ENCODE assay signal across 8 mouse cellular contexts in the genomic region with DNA sequence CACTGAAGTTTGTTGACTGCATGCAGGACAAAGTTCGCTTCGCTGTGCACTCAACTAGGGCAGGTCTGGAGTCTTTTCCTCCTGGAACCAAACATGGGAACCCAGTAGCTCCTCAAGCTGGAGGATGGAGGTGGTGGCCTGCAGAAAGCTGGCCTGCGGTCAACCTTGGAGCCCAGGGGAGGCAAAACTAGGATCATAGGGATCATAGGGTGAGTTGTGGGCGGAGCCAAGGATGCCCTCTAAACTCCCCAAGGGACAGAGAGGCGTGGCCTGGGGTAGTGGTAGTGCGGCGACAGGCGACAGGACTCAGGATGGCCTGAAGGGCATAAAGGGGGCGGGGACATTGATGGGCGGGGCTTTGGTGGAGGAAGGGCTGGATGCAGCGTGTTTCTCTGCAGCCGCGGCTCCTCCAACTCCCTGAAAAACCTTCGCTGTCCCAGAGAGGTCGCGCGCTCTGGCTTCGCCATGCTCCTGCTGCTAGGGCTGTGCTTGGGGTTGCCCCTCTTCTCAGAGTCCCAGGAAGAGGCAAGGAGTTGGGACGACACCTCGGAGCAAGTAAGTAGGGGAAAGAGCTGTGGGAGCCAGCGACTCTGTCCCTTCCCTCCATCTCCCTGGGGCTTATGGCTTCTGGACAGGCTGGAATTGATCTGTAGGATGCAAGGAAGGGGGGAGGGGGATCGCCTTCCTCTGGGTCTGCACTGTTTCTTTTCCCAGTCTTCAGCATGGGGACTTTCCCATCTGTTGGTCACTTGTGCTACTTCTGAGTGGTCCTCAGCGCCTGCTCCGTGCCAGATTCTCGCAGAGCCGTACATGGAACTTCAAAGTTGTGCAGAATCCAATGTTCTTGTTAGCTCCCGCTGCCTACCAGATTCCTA. TPM values are rescaled to one million over a fixed set of nuclear protein-coding genes. Genes with fewer than 3 reads are reported as not detected.
DNase-seq lines count a peak whose midpoint lies in the region; ATAC-seq and TF ChIP-seq lines count a peak whose summit lies in the region.

Itih5 (plus strand) TSS at position 371 of the 875 bp plus-strand sequence.

- 3% methylated on average over 27 of the region's 27 CpGs for WGBS in liver, adult 2 months
- 8% methylated on average over 27 of the region's 27 CpGs for WGBS in midbrain, postnatal 0 days

- H3K79me2 ChIP-seq in liver, adult 2 months (ENCODE audit: control insufficient read depth, insufficient read depth, low read length): no peaks in the 10 kb centered on the region

- no peaks in the 10 kb centered on the region for H3K27me3 ChIP-seq in liver, adult 2 months (ENCODE audit: control insufficient read depth, insufficient read depth, low read length)
- H3K27me3 ChIP-seq in midbrain, postnatal 0 days (ENCODE audit: insufficient read depth, low read length): no peaks in the 10 kb centered on the region

- no peaks in the 10 kb centered on the region for H3K36me3 ChIP-seq in liver, adult 2 months (ENCODE audit: control insufficient read depth, insufficient read depth, low read length)
- H3K36me3 ChIP-seq in midbrain, postnatal 0 days (ENCODE audit: insufficient read depth, low read length): no peaks in the 10 kb centered on the region

- no peak for DNase-seq in frontal cortex, adult 2 months (ENCODE audit: extremely low spot score in 1 of 2, low spot score in 1 of 2)
- no peak for DNase-seq in frontal cortex, postnatal 25 days (ENCODE audit: low spot score in 2 of 2)
- DNase-seq in gonadal fat pad, adult 2 months (ENCODE audit: low read depth): no peak
- peak; percentile 64 for DNase-seq in kidney, adult 11 months
- peak; percentile 73 for DNase-seq in liver, adult 2 months (ENCODE audit: extremely low read depth, low read depth, low spot score)
- DNase-seq in midbrain, postnatal 0 days (ENCODE audit: low spot score): peak; percentile 32
- peak; percentile 24 for DNase-seq in testis, postnatal 14 days (ENCODE audit: low spot score)

- 0 out of 2 replicates have a peak, but pooled peaks have one; percentile 58 for ATAC-seq in midbrain, postnatal 0 days (ENCODE audit: low FRiP score)

- TF ChIP-seq POLR2A in cortical plate, adult 2 months (IDR thresholded peaks at IDR 0.05; ENCODE audit: extremely low read depth, insufficient read depth, low read length): no peak
- no peak for TF ChIP-seq POLR2A in liver, adult 2 months (IDR thresholded peaks at IDR 0.05; ENCODE audit: extremely low read depth, insufficient read depth, low read length)

- TF ChIP-seq CTCF in cortical plate, adult 2 months (IDR thresholded peaks at IDR 0.05; ENCODE audit: extremely low read depth, insufficient read depth, low read length): no peak
- TF ChIP-seq CTCF in liver, adult 2 months (IDR thresholded peaks at IDR 0.05; ENCODE audit: low read depth, low read length): no peak
- no peak for TF ChIP-seq CTCF in midbrain, postnatal 0 days (IDR thresholded peaks at IDR 0.05)

- no peak within 1 kb of the TSS for H3K27ac ChIP-seq in cortical plate, adult 2 months (ENCODE audit: insufficient read depth, low read length)
- peak within 1 kb of the TSS; percentile 33 for H3K27ac ChIP-seq in liver, adult 2 months (replicated peaks; ENCODE audit: insufficient read depth, low read depth, low read length)
- H3K27ac ChIP-seq in midbrain, postnatal 0 days (ENCODE audit: low read depth, low read length): no peak within 1 kb of the TSS

- no peaks in the 10 kb centered on the region for H3K9me3 ChIP-seq in midbrain, postnatal 0 days (ENCODE audit: low read length)

- peak within 1 kb of the TSS; percentile 35 for H3K4me3 ChIP-seq in cortical plate, adult 2 months (ENCODE audit: insufficient read depth, low read length)
- peak within 1 kb of the TSS; percentile 51 for H3K4me3 ChIP-seq in liver, adult 2 months (ENCODE audit: insufficient read depth, low read depth, low read length)
- H3K4me3 ChIP-seq in midbrain, postnatal 0 days (ENCODE audit: low read depth, low read length): peak within 1 kb of the TSS; percentile 29

- peak within 1 kb of the TSS; percentile 4; the same call in 1 of the 2 replicates for H3K9ac ChIP-seq in liver, adult 2 months (ENCODE audit: low read depth, low read length)
- no peak within 1 kb of the TSS for H3K9ac ChIP-seq in midbrain, postnatal 0 days (replicated peaks; ENCODE audit: low read length, poor library complexity, severe bottlenecking)

- H3K4me2 ChIP-seq in midbrain, postnatal 0 days (ENCODE audit: low read depth, low read length, poor library complexity, severe bottlenecking): peak within 1 kb of the TSS; percentile 62

- H3K4me1 ChIP-seq in cortical plate, adult 2 months (ENCODE audit: control insufficient read depth, insufficient read depth, low read length): no peaks in the 10 kb centered on the region; the same call in 1 of the 2 replicates
- H3K4me1 ChIP-seq in liver, adult 2 months (ENCODE audit: control insufficient read depth, insufficient read depth, low read length): 0 out of 2 replicates have a peak, but pooled peaks cover 2% of the 10 kb centered on the region
- no peaks in the 10 kb centered on the region for H3K4me1 ChIP-seq in midbrain, postnatal 0 days (ENCODE audit: insufficient read depth, low read length)

RNA-seq across cellular contexts. Expression of gene Itih5, which starts in this region (rescaled TPM):
- 12.0 and 14.4 TPM in 2 replicates for polyA plus RNA-seq in frontal cortex, adult 2 months (2012; rRNA removed)
- polyA plus RNA-seq in cortical plate, adult 2 months (2012; rRNA removed): 11.9 and 12.4 TPM in 2 replicates
- 65.8 and 82.6 TPM in 2 replicates for polyA plus RNA-seq in gonadal fat pad, adult 2 months (2012; rRNA removed)
- 7.4 and 7.8 TPM in 2 replicates for total RNA-seq in liver, adult 2 months (2014; rRNA removed)
- 1.9 and 4.6 TPM in 2 replicates for polyA plus RNA-seq in liver, adult 2 months (2012; rRNA removed)
- total RNA-seq in midbrain, postnatal 0 days (2014; rRNA removed): 18.3 and 19.6 TPM in 2 replicates
- polyA plus RNA-seq in midbrain, postnatal 0 days (2015; fragmentation: Nextera tagmentation; extraction: Ambion mirVana): 10.2 and 11.0 TPM in 2 replicates

Comparison
In these comparisons a context has a peak if more than half of its experiments do, and no peak if none do; other contexts are left out.
1. DNase-seq: peak in kidney, adult 11 months (single experiment), liver, adult 2 months (single experiment), midbrain, postnatal 0 days (single experiment) and testis, postnatal 14 days (single experiment); none in frontal cortex, adult 2 months (0 of 2), frontal cortex, postnatal 25 days (0 of 2) and gonadal fat pad, adult 2 months (single experiment).
2. Peak in every context shown above with its lines, with median percentiles within 50 percentile points of each other: H3K4me3 ChIP-seq.